11 mouse cellular contexts compared by ENCODE assay signal in genomic region chr7:74065449-74066099, GRCm38 (mm10). TPM values are rescaled to one million over a fixed set of nuclear protein-coding genes. Genes with fewer than 3 reads are reported as not detected.
DNase-seq lines count a peak whose midpoint lies in the region; ATAC-seq and TF ChIP-seq lines count a peak whose summit lies in the region.
"Had no signal": no experiment of that assay in that cellular context is flagged by ENCODE, and none has a peak within 500 bp of the region (broad histone marks: within the 10 kb centered on the region; RNA-seq: fewer than 3 reads in every experiment).

No protein-coding gene starts in this region.

- no peaks in the 10 kb centered on the region for H3K27me3 ChIP-seq in stomach, embryonic 16.5 days (ENCODE audit: control insufficient read depth, insufficient read depth, low read length)
- H3K27me3 ChIP-seq in stomach, postnatal 0 days (ENCODE audit: control insufficient read depth, insufficient read depth, low read length): no peaks in the 10 kb centered on the region
- no peaks in the 10 kb centered on the region for H3K27me3 ChIP-seq in liver, postnatal 0 days (ENCODE audit: insufficient read depth, low read length)
- H3K27me3 ChIP-seq: forebrain, embryonic 12.5 days had no signal

- H3K9me3 ChIP-seq in stomach, embryonic 16.5 days (replicated peaks; ENCODE audit: control insufficient read depth, low read length): no peaks in the 10 kb centered on the region
- no peaks in the 10 kb centered on the region for H3K9me3 ChIP-seq in stomach, postnatal 0 days (ENCODE audit: control insufficient read depth, low read length)
- H3K9me3 ChIP-seq in liver, postnatal 0 days (ENCODE audit: low read length): no peaks in the 10 kb centered on the region
- H3K9me3 ChIP-seq: forebrain, embryonic 12.5 days had no signal

- no peak for DNase-seq in stomach, postnatal 0 days (ENCODE audit: low spot score)
- DNase-seq in heart, postnatal 10 days: peak; percentile 43 to 52
- DNase-seq in kidney, postnatal 36 days: peak; percentile 37 to 41
- peak; percentile 20 for DNase-seq in mesoderm, embryonic 11.5 days (ENCODE audit: low read depth, low spot score)
- no peak for DNase-seq in cerebellum, adult 8-10 months
- no peak for DNase-seq in liver, postnatal 0 days
- DNase-seq in layer of hippocampus, adult 9-11 months: no peak
- DNase-seq: cerebellum, adult 11-12 months; spleen, adult 18-20 months had no signal

- no peak overlapping the region for H3K9ac ChIP-seq in stomach, embryonic 16.5 days (ENCODE audit: low read length)
- H3K9ac ChIP-seq in stomach, postnatal 0 days (ENCODE audit: low read length): no peak overlapping the region
- no peak overlapping the region for H3K9ac ChIP-seq in liver, postnatal 0 days (replicated peaks)
- H3K9ac ChIP-seq: forebrain, embryonic 12.5 days had no signal

- H3K27ac ChIP-seq in stomach, embryonic 16.5 days (ENCODE audit: low read length): 0 out of 2 replicates have a peak overlapping the region, but pooled peaks have one; percentile 40
- no peak overlapping the region for H3K27ac ChIP-seq in stomach, postnatal 0 days (replicated peaks)
- H3K27ac ChIP-seq in liver, postnatal 0 days (ENCODE audit: low read depth): no peak overlapping the region
- H3K27ac ChIP-seq: forebrain, embryonic 12.5 days had no signal

- intact Hi-C loops in heart, postnatal 10 days (cut with DNase I): no loop called here

- ATAC-seq in stomach, embryonic 16.5 days (ENCODE audit: insufficient read depth, low FRiP score): no peak
- no peak for ATAC-seq in stomach, postnatal 0 days (ENCODE audit: low FRiP score, low TSS enrichment)
- ATAC-seq in liver, postnatal 0 days: no peak

- H3K4me2 ChIP-seq in stomach, embryonic 16.5 days (ENCODE audit: low read depth, low read length): no peak overlapping the region
- H3K4me2 ChIP-seq in stomach, postnatal 0 days (replicated peaks; ENCODE audit: low read depth): no peak overlapping the region
- no peak overlapping the region for H3K4me2 ChIP-seq in liver, postnatal 0 days (ENCODE audit: low read depth, low read length)
- H3K4me2 ChIP-seq: forebrain, embryonic 12.5 days had no signal

- H3K4me1 ChIP-seq in stomach, embryonic 16.5 days (ENCODE audit: control insufficient read depth, insufficient read depth, low read length): peaks cover 4% of the 10 kb centered on the region; the same call in 1 of the 2 replicates
- no peaks in the 10 kb centered on the region for H3K4me1 ChIP-seq in stomach, postnatal 0 days (replicated peaks; ENCODE audit: control insufficient read depth, insufficient read depth)
- H3K4me1 ChIP-seq in liver, postnatal 0 days (ENCODE audit: insufficient read depth): no peaks in the 10 kb centered on the region
- H3K4me1 ChIP-seq: forebrain, embryonic 12.5 days had no signal

- no peaks in the 10 kb centered on the region for H3K36me3 ChIP-seq in stomach, embryonic 16.5 days (ENCODE audit: control insufficient read depth, insufficient read depth, low read length)
- H3K36me3 ChIP-seq in stomach, postnatal 0 days (ENCODE audit: control insufficient read depth, insufficient read depth, low read length): no peaks in the 10 kb centered on the region
- no peaks in the 10 kb centered on the region for H3K36me3 ChIP-seq in liver, postnatal 0 days (replicated peaks; ENCODE audit: insufficient read depth, low read length)
- H3K36me3 ChIP-seq: forebrain, embryonic 12.5 days had no signal

- 56% methylated on average over 4 of the region's 4 CpGs for WGBS in stomach, embryonic 16.5 days
- 55% methylated on average over 4 of the region's 4 CpGs for WGBS in stomach, postnatal 0 days
- WGBS in liver, postnatal 0 days (ENCODE audit: insufficient replicate concordance): 64% methylated on average over 4 of the region's 4 CpGs

- no peak for TF ChIP-seq CTCF in stomach, postnatal 0 days (IDR thresholded peaks at IDR 0.05; ENCODE audit: low read depth)
- no peak for TF ChIP-seq CTCF in liver, postnatal 0 days (IDR thresholded peaks at IDR 0.05; ENCODE audit: low read depth)

- no peak for TF ChIP-seq EP300 in stomach, postnatal 0 days (optimal IDR thresholded peaks at IDR 0.05)
- TF ChIP-seq EP300 in liver, postnatal 0 days (IDR thresholded peaks at IDR 0.05; ENCODE audit: low read depth): no peak

- H3K4me3 ChIP-seq in stomach, embryonic 16.5 days (replicated peaks; ENCODE audit: low read length): no peak overlapping the region
- no peak overlapping the region for H3K4me3 ChIP-seq in stomach, postnatal 0 days (ENCODE audit: low read depth, low read length)
- no peak overlapping the region for H3K4me3 ChIP-seq in liver, postnatal 0 days (ENCODE audit: low read depth, low read length)
- H3K4me3 ChIP-seq: forebrain, embryonic 12.5 days had no signal

RNA-seq across cellular contexts. Expression of gene St8sia2, which starts 52.1 kb away (rescaled TPM):
- 5.7 and 5.8 TPM in 2 replicates for polyA plus RNA-seq in stomach, embryonic 16.5 days (2015; fragmentation: Nextera tagmentation; extraction: Ambion mirVana)
- polyA plus RNA-seq in stomach, postnatal 0 days (2015; fragmentation: Nextera tagmentation; extraction: Ambion mirVana): 1.0 and 1.6 TPM in 2 replicates
- 1 to 10 TPM; 1.3 to 2.0 TPM for total RNA-seq in heart, postnatal 10 days (2021)
- polyA plus RNA-seq in liver, postnatal 0 days (2015; fragmentation: Nextera tagmentation; extraction: Ambion mirVana): not detected in 2 replicates

Comparison
In these comparisons a context has a peak if more than half of its experiments do, and no peak if none do; other contexts are left out.
1. DNase-seq: peak in heart, postnatal 10 days (2 of 2), kidney, postnatal 36 days (2 of 2) and mesoderm, embryonic 11.5 days (single experiment); none in stomach, postnatal 0 days (single experiment), cerebellum, adult 8-10 months (single experiment), liver, postnatal 0 days (single experiment) and layer of hippocampus, adult 9-11 months (single experiment).